Comparison of ENCODE assay signal across 13 mouse cellular contexts in genomic region chr6:87737921-87738626, GRCm38 (mm10). TPM values are rescaled to one million over a fixed set of nuclear protein-coding genes. Genes with fewer than 3 reads are reported as not detected.
DNase-seq lines count a peak whose midpoint lies in the region; ATAC-seq and TF ChIP-seq lines count a peak whose summit lies in the region.
"Had no signal": no experiment of that assay in that cellular context is flagged by ENCODE, and none has a peak within 500 bp of the region (broad histone marks: within the 10 kb centered on the region; RNA-seq: fewer than 3 reads in every experiment).

No protein-coding gene starts in this region.

- no peaks in the 10 kb centered on the region for H3K9me3 ChIP-seq in lung, embryonic 14.5 days (ENCODE audit: low read depth, low read length)
- no peaks in the 10 kb centered on the region for H3K9me3 ChIP-seq in hindbrain, embryonic 15.5 days
- H3K9me3 ChIP-seq in neural tube, embryonic 12.5 days, result no peaks in the 10 kb centered on the region
- H3K9me3 ChIP-seq: embryonic facial prominence, embryonic 12.5 days had no signal

- H3K27me3 ChIP-seq in lung, embryonic 14.5 days (ENCODE audit: insufficient read depth, low read length), result peaks cover 2% of the 10 kb centered on the region
- H3K27me3 ChIP-seq in hindbrain, embryonic 15.5 days, result peaks cover 17% of the 10 kb centered on the region; the same call in 1 of the 2 replicates
- peaks cover 9% of the 10 kb centered on the region for H3K27me3 ChIP-seq in neural tube, embryonic 12.5 days (replicated peaks)

- no peak overlapping the region for H3K27ac ChIP-seq in lung, embryonic 14.5 days (ENCODE audit: low read depth)
- H3K27ac ChIP-seq in hindbrain, embryonic 15.5 days (replicated peaks), result no peak overlapping the region
- H3K27ac ChIP-seq in neural tube, embryonic 12.5 days, result no peak overlapping the region
- H3K27ac ChIP-seq: embryonic facial prominence, embryonic 12.5 days; heart, adult 2 months had no signal

- H3K9ac ChIP-seq in lung, embryonic 14.5 days, result peak overlapping the region; percentile 13; the same call in 1 of the 2 replicates
- no peak overlapping the region for H3K9ac ChIP-seq in hindbrain, embryonic 15.5 days
- no peak overlapping the region for H3K9ac ChIP-seq in neural tube, embryonic 12.5 days
- H3K9ac ChIP-seq: embryonic facial prominence, embryonic 12.5 days had no signal

- peak; percentile 27 for DNase-seq in adrenal gland, postnatal 14 days
- no peak for DNase-seq in adrenal gland, adult (ENCODE audit: inconsistent age in 2 of 2, low spot score in 1 of 2)
- DNase-seq in lung, embryonic 14.5 days, result no peak
- DNase-seq in lung, postnatal 36 days, result no peak
- DNase-seq in thymus, postnatal 0 days (ENCODE audit: low spot score), result no peak
- DNase-seq: heart, adult 2 months; kidney, postnatal 14 days had no signal

- WGBS in lung, embryonic 14.5 days, result 59% methylated on average over 4 of the region's 4 CpGs
- 32% methylated on average over 4 of the region's 4 CpGs for WGBS in hindbrain, embryonic 15.5 days
- WGBS in neural tube, embryonic 12.5 days, result 20% methylated on average over 4 of the region's 4 CpGs

- TF ChIP-seq CTCF in lung, embryonic 14.5 days (IDR thresholded peaks at IDR 0.05; ENCODE audit: low read depth), result no peak

- no peak overlapping the region for H3K4me3 ChIP-seq in lung, embryonic 14.5 days (ENCODE audit: low read depth, low read length)
- H3K4me3 ChIP-seq in hindbrain, embryonic 15.5 days, result no peak overlapping the region
- no peak overlapping the region for H3K4me3 ChIP-seq in neural tube, embryonic 12.5 days
- H3K4me3 ChIP-seq: embryonic facial prominence, embryonic 12.5 days; heart, adult 2 months had no signal

- no peaks in the 10 kb centered on the region for H3K36me3 ChIP-seq in lung, embryonic 14.5 days (ENCODE audit: insufficient read depth)
- no peaks in the 10 kb centered on the region for H3K36me3 ChIP-seq in hindbrain, embryonic 15.5 days
- no peaks in the 10 kb centered on the region for H3K36me3 ChIP-seq in neural tube, embryonic 12.5 days
- H3K36me3 ChIP-seq: embryonic facial prominence, embryonic 12.5 days had no signal

- no peak overlapping the region for H3K4me2 ChIP-seq in lung, embryonic 14.5 days
- H3K4me2 ChIP-seq in hindbrain, embryonic 15.5 days, result no peak overlapping the region
- H3K4me2 ChIP-seq in neural tube, embryonic 12.5 days (replicated peaks), result no peak overlapping the region
- H3K4me2 ChIP-seq: embryonic facial prominence, embryonic 12.5 days had no signal

- ATAC-seq in lung, embryonic 14.5 days (ENCODE audit: insufficient read depth), result no peak
- peak; percentile 29; the same call in 1 of the 2 replicates for ATAC-seq in hindbrain, embryonic 15.5 days (ENCODE audit: low FRiP score, low read depth)
- peak; percentile 67 for ATAC-seq in neural tube, embryonic 12.5 days (ENCODE audit: low FRiP score, low read depth)
- no peak for ATAC-seq in erythroblast, adult 5-6 weeks (replicated peaks; ENCODE audit: low FRiP score, poor library complexity, severe bottlenecking)
- ATAC-seq: Patski had no signal

- H3K4me1 ChIP-seq in lung, embryonic 14.5 days (ENCODE audit: insufficient read depth), result peaks cover 21% of the 10 kb centered on the region
- H3K4me1 ChIP-seq in hindbrain, embryonic 15.5 days (replicated peaks), result peaks cover 16% of the 10 kb centered on the region
- peaks cover 25% of the 10 kb centered on the region for H3K4me1 ChIP-seq in neural tube, embryonic 12.5 days

RNA-seq across cellular contexts. Expression of gene Efcc1, which starts 7.4 kb away (rescaled TPM):
- total RNA-seq in adrenal gland, postnatal 14 days (2021), result 1.1 and 2.5 TPM in 2 replicates
- polyA plus RNA-seq in lung, embryonic 14.5 days (2014; fragmentation: Nextera tagmentation; extraction: Ambion mirVana), result 3.4 and 3.8 TPM in 2 replicates
- polyA plus RNA-seq in hindbrain, embryonic 15.5 days (2015; fragmentation: Nextera tagmentation; extraction: Ambion mirVana), result 6.7 and 7.0 TPM in 2 replicates
- 8.7 and 9.3 TPM in 2 replicates for polyA plus RNA-seq in neural tube, embryonic 12.5 days (2016; fragmentation: Nextera tagmentation; extraction: Ambion mirVana)
- 0.18 and 0.26 TPM in 2 replicates for polyA plus RNA-seq in thymus, postnatal 0 days (2015; fragmentation: Nextera tagmentation; extraction: Ambion mirVana)
- not detected in 2 replicates for total RNA-seq in erythroblast, adult 5-6 weeks (2015; ENCODE audit: low replicate concordance)
- not detected in 2 replicates for total RNA-seq in erythroblast, adult 5-6 weeks (2017; ENCODE audit: low replicate concordance)

RNA-seq across cellular contexts. Expression of gene Gp9, which starts 39.8 kb away (rescaled TPM):
- total RNA-seq in adrenal gland, postnatal 14 days (2021), result 0.52 and 0.60 TPM in 2 replicates
- polyA plus RNA-seq in lung, embryonic 14.5 days (2014; fragmentation: Nextera tagmentation; extraction: Ambion mirVana), result 4.0 and 4.3 TPM in 2 replicates
- polyA plus RNA-seq in hindbrain, embryonic 15.5 days (2015; fragmentation: Nextera tagmentation; extraction: Ambion mirVana), result 0.55 and 0.99 TPM in 2 replicates
- 1.6 and 2.8 TPM in 2 replicates for polyA plus RNA-seq in neural tube, embryonic 12.5 days (2016; fragmentation: Nextera tagmentation; extraction: Ambion mirVana)
- polyA plus RNA-seq in thymus, postnatal 0 days (2015; fragmentation: Nextera tagmentation; extraction: Ambion mirVana), result 0.49 and 0.85 TPM in 2 replicates
- total RNA-seq in erythroblast, adult 5-6 weeks (2015; ENCODE audit: low replicate concordance), result 5.4 and 7.7 TPM in 2 replicates
- total RNA-seq in erythroblast, adult 5-6 weeks (2017; ENCODE audit: low replicate concordance), result 4.9 and 5.6 TPM in 2 replicates
- polyA plus RNA-seq: Patski; small intestine, adult 2 months had no signal

Comparison
In these comparisons a context has a peak if more than half of its experiments do, and no peak if none do; other contexts are left out.
1. ATAC-seq: peak in hindbrain, embryonic 15.5 days (single experiment) and neural tube, embryonic 12.5 days (single experiment); none in lung, embryonic 14.5 days (single experiment) and erythroblast, adult 5-6 weeks (single experiment).